Mouse (Mus musculus) frontal cortex, adult (tissue): ENCODE data around the gene Srcin1.
A peak's percentile ranks its signal among the peaks of the same experiment; 100 is the strongest.

ENCODE experiments used
- ATAC-seq: cut with Nextera tagmentation; 2 replicates; pipeline ENCODE4 v1.9.2; 2017; ENCODE audit warnings: mild to moderate bottlenecking, moderate library complexity, mixed read lengths; ENCODE audit not compliant: low TSS enrichment

The Srcin1 gene

GRCm38 (mm10) chr11:97534442-97535307 is 41.3 kb downstream of the Srcin1 start:
- ATAC-seq = peak; percentile 14

- ATAC-seq = no peak
These were observed 42.3 kb downstream of the Srcin1 start for GRCm38 (mm10) chr11:97533653-97534052.

- ATAC-seq = no peak
These were observed 42.9 kb downstream of the Srcin1 start for GRCm38 (mm10) chr11:97532950-97533582.

GRCm38 (mm10) chr11:97532354-97532753 is 43.6 kb downstream of the Srcin1 start:
- no peak for ATAC-seq

- ATAC-seq = peak; percentile 58
These were observed 44.4 kb downstream of the Srcin1 start for GRCm38 (mm10) chr11:97531381-97532260.

- ATAC-seq = no peak
These were observed 45.0 kb downstream of the Srcin1 start for GRCm38 (mm10) chr11:97530961-97531360.

- ATAC-seq = no peak
These were observed 45.9 kb downstream of the Srcin1 start for GRCm38 (mm10) chr11:97530069-97530468.

GRCm38 (mm10) chr11:97528282-97528808 is 47.6 kb downstream of the Srcin1 start:
- no peak for ATAC-seq

GRCm38 (mm10) chr11:97525313-97525712 is 50.7 kb downstream of the Srcin1 start:
- no peak for ATAC-seq

GRCm38 (mm10) chr11:97524306-97524705 is 51.7 kb downstream of the Srcin1 start:
- no peak for ATAC-seq

GRCm38 (mm10) chr11:97523827-97524261 is 52.1 kb downstream of the Srcin1 start:
- no peak for ATAC-seq

- no peak for ATAC-seq
These were observed 52.9 kb downstream of the Srcin1 start for GRCm38 (mm10) chr11:97523107-97523506.

- no peak for ATAC-seq
These were observed 54.1 kb downstream of the Srcin1 start for GRCm38 (mm10) chr11:97521741-97522474.

- no peak for ATAC-seq
These were observed 55.4 kb downstream of the Srcin1 start for GRCm38 (mm10) chr11:97520541-97520940.

GRCm38 (mm10) chr11:97513066-97513465 is 62.9 kb downstream of the Srcin1 start:
- ATAC-seq = no peak

- ATAC-seq = no peak
These were observed 63.5 kb downstream of the Srcin1 start for GRCm38 (mm10) chr11:97512511-97512910.

GRCm38 (mm10) chr11:97511661-97512369 is 64.2 kb downstream of the Srcin1 start:
- ATAC-seq = no peak

GRCm38 (mm10) chr11:97510966-97511660 is 64.9 kb downstream of the Srcin1 start:
- ATAC-seq = 0 out of 2 replicates have a peak, but pooled peaks have one; percentile 18

GRCm38 (mm10) chr11:97509715-97510485 is 66.1 kb downstream of the Srcin1 start:
- peak; percentile 18; the same call in 1 of the 2 replicates for ATAC-seq
